Mouse (Mus musculus) liver, embryonic 12.5 days (tissue): ENCODE measurements at regions not wholly inside any gene's neighbourhood (a gene's known extent, or its start where the extent isn't known, plus 50 kb on each side); places are given as distances from the start of the nearest gene placed in this dataset.

Experiments used
- ATAC-seq: fragments of 200-750 bp; cut with Nextera tagmentation; 2 replicates; pipeline ENCODE4 v1.8.0; 2017; ENCODE audit warnings: moderate number of reproducible peaks, mild to moderate bottlenecking, moderate library complexity
- H3K27ac ChIP-seq: fragments of 300-500 bp; sonication (generic); 2 replicates; pipeline ENCODE4 v1.5.1; 2016; ENCODE audit warnings: mild to moderate bottlenecking
- H3K27me3 ChIP-seq: fragments of 300-500 bp; sonication (generic); replicated peaks from 2 replicates; pipeline ENCODE4 v1.6.1; 2016; ENCODE audit warnings: mild to moderate bottlenecking, moderate library complexity
- H3K36me3 ChIP-seq: fragments of 300-500 bp; sonication (generic); 2 replicates; pipeline ENCODE4 v1.6.1; 2016; ENCODE audit warnings: mild to moderate bottlenecking, moderate library complexity
- H3K4me1 ChIP-seq: fragments of 300-500 bp; sonication (generic); 2 replicates; pipeline ENCODE4 v1.6.1; 2016
- H3K4me2 ChIP-seq: fragments of 300-500 bp; sonication (generic); 2 replicates; pipeline ENCODE4 v1.6.1; 2016; ENCODE audit warnings: mild to moderate bottlenecking, moderate library complexity
- H3K4me3 ChIP-seq: fragments of 300-500 bp; sonication (generic); 2 replicates; pipeline ENCODE4 v1.5.1; 2016; ENCODE audit warnings: mild to moderate bottlenecking, moderate library complexity
- H3K9ac ChIP-seq: fragments of 300-500 bp; sonication (generic); 2 replicates; pipeline ENCODE4 v1.6.1; 2016; ENCODE audit warnings: mild to moderate bottlenecking, moderate library complexity
- H3K9me3 ChIP-seq: fragments of 300-500 bp; sonication (generic); replicated peaks from 2 replicates; pipeline ENCODE4 v1.6.1; 2016; ENCODE audit warnings: mild to moderate bottlenecking, moderate library complexity
- WGBS: fragments of 180-500 bp; shearing (Covaris S2); methylation state at CpG from one replicate; pipeline ENCODE4 v1.1.7; 2016; ENCODE audit not compliant: insufficient replicate concordance; 5-methylcytosine and 5-hydroxymethylcytosine counted together

DNA sequence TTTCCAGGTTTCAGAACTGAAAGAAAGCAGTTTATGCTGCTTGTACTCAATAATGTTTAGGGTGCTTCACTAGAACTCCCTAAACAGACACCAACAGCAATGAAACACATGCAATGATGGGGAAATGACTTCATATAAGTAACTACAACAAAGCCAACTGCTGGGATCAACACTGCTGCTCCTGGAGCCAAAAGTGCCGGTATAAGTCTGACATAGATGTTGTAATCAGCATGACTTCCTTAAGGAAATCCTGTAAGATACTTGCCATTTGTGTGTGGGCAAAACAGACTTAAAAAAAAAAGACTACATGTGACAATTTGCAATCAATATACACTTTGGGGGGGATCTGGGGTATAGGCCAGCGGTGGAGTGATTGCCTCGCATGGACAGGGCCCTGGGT is 438.4 kb upstream of the A1bg start:
- Histone ChIP-seq H3K9me3 (no peaks in the 10 kb centered on the region), H3K4me1 (no peaks in the 10 kb centered on the region), H3K27ac (no peak overlapping the region), H3K4me2 (no peak overlapping the region), H3K4me3 (no peak overlapping the region), H3K36me3 (no peaks in the 10 kb centered on the region), H3K27me3 (no peaks in the 10 kb centered on the region), H3K9ac (no peak overlapping the region)
- WGBS, result 44% methylated on average over 3 of the region's 3 CpGs
- ATAC-seq, result no peak

DNA sequence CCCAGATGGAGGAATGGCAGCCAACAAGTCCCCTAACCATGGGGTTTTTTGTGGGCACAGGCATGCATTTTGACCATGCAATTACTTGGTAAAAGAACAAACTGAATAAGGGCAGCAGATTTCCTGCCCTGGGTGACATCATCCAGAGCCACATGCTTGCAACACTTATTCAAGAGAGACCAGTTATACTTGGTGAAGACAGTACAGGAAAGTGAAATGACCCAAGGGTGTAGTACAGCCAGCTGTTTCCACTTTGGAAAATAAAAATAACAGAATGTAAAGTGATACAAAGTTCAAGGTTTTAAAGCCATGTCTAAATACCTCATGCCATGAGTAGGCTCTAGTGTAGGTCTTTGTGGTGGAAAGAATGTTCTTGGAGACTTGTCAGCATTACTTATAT is 432.5 kb upstream of the A1bg start:
- Histone ChIP-seq H3K27me3 (no peaks in the 10 kb centered on the region), H3K4me2 (no peak overlapping the region), H3K4me1 (no peaks in the 10 kb centered on the region), H3K9ac (no peak overlapping the region), H3K4me3 (no peak overlapping the region), H3K27ac (no peak overlapping the region), H3K36me3 (no peaks in the 10 kb centered on the region), H3K9me3 (no peaks in the 10 kb centered on the region)
- no peak for ATAC-seq

DNA sequence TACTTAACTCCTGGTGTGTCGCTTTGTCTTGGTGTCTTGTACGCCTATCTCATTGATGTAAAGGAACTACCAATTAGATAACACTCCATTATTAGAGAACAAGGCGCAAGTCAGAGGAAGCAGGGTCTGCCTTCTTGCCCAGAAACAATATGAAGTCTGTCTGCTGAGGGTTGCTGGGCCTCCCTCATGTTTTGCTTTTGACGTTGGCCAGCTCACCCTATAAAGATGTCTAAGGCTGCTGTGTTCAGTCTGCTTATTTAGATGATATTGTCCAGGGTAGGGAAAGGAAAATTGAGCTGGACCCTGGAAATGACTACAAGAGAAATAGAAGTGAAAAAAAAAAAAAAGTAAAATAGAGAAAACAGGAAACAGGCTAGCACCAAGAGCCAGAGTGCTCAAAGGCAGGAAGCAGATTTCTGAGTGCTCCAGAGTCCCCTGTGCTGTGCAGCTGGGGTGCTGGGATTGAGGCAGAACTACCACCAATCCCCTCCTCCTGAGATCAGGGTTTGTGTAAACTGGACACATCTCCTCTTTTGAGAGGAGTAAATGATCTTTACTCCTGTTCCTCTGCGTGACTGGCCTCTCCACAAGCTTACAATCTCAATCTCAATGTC is 429.0 kb upstream of the A1bg start:
- Histone ChIP-seq H3K27me3 (no peaks in the 10 kb centered on the region), H3K9me3 (no peaks in the 10 kb centered on the region), H3K9ac (no peak overlapping the region), H3K4me2 (no peak overlapping the region), H3K36me3 (no peaks in the 10 kb centered on the region), H3K4me1 (no peaks in the 10 kb centered on the region), H3K4me3 (no peak overlapping the region), H3K27ac (no peak overlapping the region)
- 45% methylated on average over 5 of the region's 5 CpGs for WGBS
- no peak for ATAC-seq

DNA sequence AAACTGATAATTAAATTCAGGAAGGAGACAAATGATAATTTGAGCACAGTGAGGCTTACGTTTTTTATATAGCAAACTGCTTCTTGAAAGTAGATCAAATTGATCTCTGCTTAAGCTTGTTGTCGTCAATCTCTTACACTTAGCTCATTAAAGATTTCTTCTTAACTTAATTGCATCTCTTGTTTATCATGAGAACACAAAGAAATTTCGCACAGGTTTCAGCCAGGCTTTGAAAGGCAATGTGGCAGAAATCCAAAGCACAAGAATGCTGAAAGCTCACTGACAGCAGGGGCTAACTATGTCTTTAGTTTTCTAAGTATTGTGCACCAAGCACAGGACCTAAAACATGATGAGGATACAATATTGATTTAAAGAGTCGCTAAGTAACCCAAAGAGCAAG is 422.3 kb upstream of the A1bg start:
- Histone ChIP-seq H3K27me3 (no peaks in the 10 kb centered on the region), H3K27ac (no peak overlapping the region), H3K4me1 (no peaks in the 10 kb centered on the region), H3K4me2 (no peak overlapping the region), H3K4me3 (no peak overlapping the region), H3K9ac (no peak overlapping the region), H3K36me3 (no peaks in the 10 kb centered on the region), H3K9me3 (no peaks in the 10 kb centered on the region)
- WGBS, result 68% methylated on average over 4 of the region's 4 CpGs
- no peak for ATAC-seq

DNA sequence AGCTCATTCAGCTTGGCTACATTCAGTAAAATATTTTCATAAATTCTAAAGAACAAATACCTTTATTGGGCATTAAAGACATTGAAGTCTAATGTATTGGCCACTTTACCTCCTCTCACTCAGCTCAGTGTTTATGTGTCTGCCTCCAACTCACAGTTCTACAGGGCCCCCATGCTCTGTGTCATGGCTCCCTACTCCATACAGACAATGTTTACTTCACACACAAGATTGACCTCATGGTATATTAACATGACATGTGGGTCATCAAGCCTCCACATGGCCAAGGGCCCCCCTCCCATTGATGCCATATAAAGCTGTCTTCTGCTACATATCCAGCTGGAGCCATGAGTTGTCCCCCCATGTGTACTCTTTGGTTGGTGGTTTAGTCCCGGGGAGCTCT is 419.8 kb upstream of the A1bg start:
- no peak overlapping the region for H3K4me3 ChIP-seq
- no peak for ATAC-seq
- H3K9me3 ChIP-seq, result no peaks in the 10 kb centered on the region
- no peaks in the 10 kb centered on the region for H3K4me1 ChIP-seq
- no peak overlapping the region for H3K27ac ChIP-seq
- no peak overlapping the region for H3K9ac ChIP-seq
- H3K36me3 ChIP-seq, result no peaks in the 10 kb centered on the region
- H3K27me3 ChIP-seq, result no peaks in the 10 kb centered on the region
- H3K4me2 ChIP-seq, result no peak overlapping the region
- WGBS, result 81% methylated on average over 1 of the region's 1 CpGs

DNA sequence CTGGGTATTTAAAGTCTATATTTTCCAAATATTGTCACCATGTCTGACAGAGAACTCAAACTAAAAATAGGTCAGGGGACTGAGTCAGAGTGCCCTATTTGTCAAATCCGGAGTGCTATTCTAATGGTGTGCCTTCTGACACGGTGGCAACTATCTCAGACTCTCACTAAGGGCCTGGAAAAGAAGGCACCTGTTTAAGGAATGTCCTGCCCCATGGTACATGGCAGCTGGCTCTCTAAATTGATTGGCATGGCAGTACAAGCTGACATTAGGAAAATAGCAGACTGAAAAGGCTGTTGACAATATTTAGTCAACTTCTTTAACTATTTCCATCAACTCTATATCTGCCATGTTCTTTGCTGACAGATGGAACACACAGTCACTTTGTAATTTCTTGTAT is 405.1 kb upstream of the A1bg start:
- WGBS, result 59% methylated on average over 2 of the region's 2 CpGs
- Histone ChIP-seq H3K9ac (no peak overlapping the region), H3K36me3 (no peaks in the 10 kb centered on the region), H3K4me1 (no peaks in the 10 kb centered on the region), H3K27me3 (no peaks in the 10 kb centered on the region), H3K4me3 (no peak overlapping the region), H3K4me2 (no peak overlapping the region), H3K27ac (no peak overlapping the region), H3K9me3 (no peaks in the 10 kb centered on the region)
- ATAC-seq, result no peak

DNA sequence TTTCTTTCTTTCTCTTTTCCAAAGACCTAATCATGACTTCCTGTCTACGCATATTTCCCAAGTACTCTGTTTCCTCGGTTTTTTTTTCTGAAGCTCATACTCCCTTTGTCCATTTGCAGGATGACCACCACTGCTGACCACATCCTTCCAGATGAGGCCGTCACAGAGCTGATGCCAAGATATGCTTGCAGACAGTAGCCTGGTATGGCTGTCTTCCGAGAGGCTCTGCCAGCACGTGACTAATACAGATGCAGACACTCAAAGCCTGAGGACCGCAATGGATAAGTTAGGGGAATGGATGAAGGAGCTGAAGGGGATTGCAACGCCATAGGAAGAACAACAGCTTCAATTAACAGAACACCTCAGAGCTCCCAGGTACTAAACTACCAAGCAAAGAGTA is 399.4 kb upstream of the A1bg start:
- no peak overlapping the region for H3K9ac ChIP-seq
- ATAC-seq, result no peak
- no peaks in the 10 kb centered on the region for H3K36me3 ChIP-seq
- no peaks in the 10 kb centered on the region for H3K4me1 ChIP-seq
- no peaks in the 10 kb centered on the region for H3K9me3 ChIP-seq
- H3K27ac ChIP-seq, result no peak overlapping the region
- no peak overlapping the region for H3K4me3 ChIP-seq
- H3K4me2 ChIP-seq, result no peak overlapping the region
- H3K27me3 ChIP-seq, result no peaks in the 10 kb centered on the region
- WGBS, result 41% methylated on average over 7 of the region's 7 CpGs

DNA sequence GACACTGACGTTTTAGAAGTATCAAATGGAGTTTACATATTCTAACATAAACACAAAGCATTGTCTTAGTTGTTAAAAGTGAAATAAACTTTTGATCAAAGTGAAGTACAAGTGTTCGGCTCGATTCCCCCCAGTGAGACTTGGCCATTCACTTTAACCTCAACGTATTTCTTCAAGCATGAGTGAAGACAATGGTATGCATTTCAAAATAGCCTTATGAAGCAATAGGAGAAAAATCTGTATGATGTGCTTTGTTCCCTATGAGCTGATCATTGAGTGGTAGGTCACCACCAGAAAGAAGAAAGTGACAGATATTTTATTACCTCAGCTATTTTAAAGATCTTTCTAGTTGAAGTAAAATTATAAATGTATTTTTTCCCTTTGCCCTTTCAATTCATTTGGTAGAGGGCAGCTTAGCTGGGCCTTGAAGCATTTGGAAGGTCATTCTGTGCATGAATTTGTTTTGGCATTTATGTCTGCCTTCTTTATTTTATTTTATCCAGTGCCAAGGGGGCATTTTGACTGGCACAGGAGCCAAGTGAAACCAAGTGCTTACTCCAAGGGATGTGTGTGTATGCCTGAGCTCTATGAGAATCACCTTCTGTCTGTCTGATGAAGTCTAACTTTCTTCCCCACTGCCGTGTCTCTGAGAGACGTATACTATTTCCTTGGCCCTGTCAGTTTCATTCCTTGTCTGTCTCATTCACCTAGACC is 386.8 kb upstream of the A1bg start:
- 65% methylated on average over 6 of the region's 6 CpGs for WGBS
- no peaks in the 10 kb centered on the region for H3K9me3 ChIP-seq
- ATAC-seq, result no peak
- H3K36me3 ChIP-seq, result no peaks in the 10 kb centered on the region
- H3K27ac ChIP-seq, result no peak overlapping the region
- no peak overlapping the region for H3K4me2 ChIP-seq
- H3K4me3 ChIP-seq, result no peak overlapping the region
- no peaks in the 10 kb centered on the region for H3K27me3 ChIP-seq
- no peak overlapping the region for H3K9ac ChIP-seq
- no peaks in the 10 kb centered on the region for H3K4me1 ChIP-seq

DNA sequence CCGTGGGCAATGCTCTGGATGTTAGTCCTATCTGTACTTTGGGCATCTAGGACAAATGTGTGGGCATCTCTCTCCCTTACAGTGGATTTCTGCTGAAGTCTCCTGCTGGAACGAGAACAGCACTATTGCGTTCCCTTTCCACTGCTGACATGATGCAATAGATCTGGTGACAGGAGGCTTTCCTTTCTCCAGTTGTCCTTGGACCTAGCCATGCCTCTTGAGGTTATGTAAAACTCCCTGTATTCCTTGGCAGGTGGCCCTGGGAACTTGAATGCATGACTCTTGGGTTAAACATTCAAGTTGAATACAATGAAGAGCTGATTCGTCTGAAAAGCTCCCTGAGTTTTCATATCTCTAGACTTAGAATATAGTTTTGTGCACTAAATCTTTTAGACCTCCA is 386.1 kb upstream of the A1bg start:
- WGBS, result 59% methylated on average over 4 of the region's 4 CpGs
- Histone ChIP-seq H3K4me2 (no peak overlapping the region), H3K36me3 (no peaks in the 10 kb centered on the region), H3K4me1 (no peaks in the 10 kb centered on the region), H3K4me3 (no peak overlapping the region), H3K9me3 (no peaks in the 10 kb centered on the region), H3K27ac (no peak overlapping the region), H3K27me3 (no peaks in the 10 kb centered on the region), H3K9ac (no peak overlapping the region)
- no peak for ATAC-seq

DNA sequence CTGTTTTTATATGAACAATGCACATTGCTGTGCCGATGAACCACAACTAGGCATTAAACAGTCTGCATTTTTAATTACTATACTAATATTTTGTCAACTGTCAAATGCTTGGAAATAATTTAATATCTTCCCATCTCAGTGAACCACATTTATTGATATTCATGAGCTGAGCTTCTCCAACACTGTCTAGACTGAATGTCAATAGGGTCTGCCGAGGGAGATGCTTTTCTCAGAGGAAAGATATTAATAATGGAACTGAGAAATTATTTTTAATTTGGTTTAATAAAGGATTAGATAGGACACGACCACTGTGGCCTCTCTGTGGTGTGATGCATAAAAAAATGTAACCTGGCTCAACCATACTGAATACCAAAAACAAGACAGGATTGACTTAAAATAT is 381.7 kb upstream of the A1bg start:
- Histone ChIP-seq H3K36me3 (no peaks in the 10 kb centered on the region), H3K4me1 (no peaks in the 10 kb centered on the region), H3K27me3 (no peaks in the 10 kb centered on the region), H3K4me3 (no peak overlapping the region), H3K9me3 (no peaks in the 10 kb centered on the region), H3K9ac (no peak overlapping the region), H3K4me2 (no peak overlapping the region), H3K27ac (no peak overlapping the region)
- ATAC-seq, result no peak
- 56% methylated on average over 3 of the region's 3 CpGs for WGBS

DNA sequence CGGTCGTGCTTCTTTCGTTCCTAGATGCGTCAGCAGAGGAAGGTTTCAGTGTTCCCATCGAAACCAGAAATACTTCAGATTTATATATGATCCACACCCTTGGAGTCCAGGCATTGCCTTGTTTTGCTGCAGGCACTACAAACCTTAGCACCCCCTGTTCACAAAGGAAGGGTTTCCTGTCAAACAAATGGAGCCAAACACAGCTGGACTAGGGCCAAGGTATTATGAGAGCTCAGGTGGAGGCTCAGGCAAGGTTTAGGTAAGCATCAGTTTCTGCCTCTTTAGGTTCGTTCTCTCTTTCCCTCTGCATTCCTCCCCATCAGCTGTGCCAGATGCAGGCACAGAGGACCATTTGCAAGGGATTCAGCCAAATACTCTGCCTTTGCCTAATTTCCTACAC is 377.0 kb upstream of the A1bg start:
- H3K9ac ChIP-seq, result no peak overlapping the region
- H3K27me3 ChIP-seq, result no peaks in the 10 kb centered on the region
- H3K36me3 ChIP-seq, result no peaks in the 10 kb centered on the region
- no peak overlapping the region for H3K4me3 ChIP-seq
- ATAC-seq, result no peak
- H3K4me1 ChIP-seq, result no peaks in the 10 kb centered on the region
- H3K9me3 ChIP-seq, result no peaks in the 10 kb centered on the region
- no peak overlapping the region for H3K27ac ChIP-seq
- WGBS, result 65% methylated on average over 6 of the region's 6 CpGs
- no peak overlapping the region for H3K4me2 ChIP-seq

DNA sequence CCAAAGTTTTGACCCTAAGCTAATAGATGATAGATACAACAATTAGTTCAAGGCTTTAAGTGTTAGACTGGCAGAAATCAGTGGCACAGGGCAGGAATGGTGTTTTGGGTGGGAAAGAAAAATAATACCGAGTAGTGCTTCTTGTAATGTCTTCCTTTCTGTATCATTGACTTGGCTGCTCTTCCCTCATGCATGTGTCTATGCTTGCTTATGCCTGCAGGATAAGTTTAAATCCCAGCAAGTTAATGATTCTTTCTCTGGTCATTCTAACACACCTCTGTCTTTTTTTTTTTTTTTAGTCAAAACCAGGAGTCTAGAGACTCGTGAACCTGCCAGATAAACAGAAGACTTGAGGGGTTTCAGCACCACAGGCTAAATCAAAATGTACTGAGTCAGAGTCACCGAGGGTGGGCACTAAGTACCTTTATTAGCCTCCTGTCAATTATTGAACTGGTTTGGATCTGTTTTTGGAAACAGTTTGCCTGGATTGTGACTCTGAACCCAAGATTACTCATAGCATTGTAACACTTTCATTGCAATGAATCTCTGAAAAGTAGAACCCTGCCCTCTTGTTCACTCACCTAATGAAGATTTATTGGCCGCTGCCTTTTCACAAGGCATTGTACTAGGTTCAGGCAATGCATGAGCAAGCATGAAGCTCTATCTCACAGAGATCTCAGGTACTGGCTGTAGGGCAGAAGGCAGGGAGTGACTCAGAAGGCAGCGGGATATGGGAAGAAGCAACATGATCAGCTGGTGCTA is 374.8 kb upstream of the A1bg start:
- H3K27ac ChIP-seq, result no peak overlapping the region
- no peak overlapping the region for H3K4me3 ChIP-seq
- H3K27me3 ChIP-seq, result no peaks in the 10 kb centered on the region
- H3K4me2 ChIP-seq, result no peak overlapping the region
- no peak for ATAC-seq
- H3K9me3 ChIP-seq, result no peaks in the 10 kb centered on the region
- no peaks in the 10 kb centered on the region for H3K36me3 ChIP-seq
- no peak overlapping the region for H3K9ac ChIP-seq
- 63% methylated on average over 5 of the region's 5 CpGs for WGBS
- H3K4me1 ChIP-seq, result no peaks in the 10 kb centered on the region
